Mouse (Mus musculus) kidney, postnatal 0 days (tissue): ENCODE results near the gene Suz12. TPM values are rescaled to one million over a fixed set of nuclear protein-coding genes. Genes with fewer than 3 reads are reported as not detected.
"Not testable (repeated sequence)": the region's sequence is repeated elsewhere in the genome, so short reads cannot be mapped to it uniquely, and the experiment has no call there.

Experiments
- ATAC-seq: fragments of 200-750 bp; cut with Nextera tagmentation; replicated peaks from 2 replicates; pipeline ENCODE4 v1.8.0; 2017; ENCODE audit warnings: low read depth, moderate number of reproducible peaks, moderate TSS enrichment, moderate library complexity; ENCODE audit not compliant: low FRiP score
- DNase-seq: peaks from one replicate; pipeline ENCODE4 v3.0.0-alpha.2; 2016; ENCODE audit warnings: low spot score
- H3K27ac ChIP-seq: fragments of 300-500 bp; sonication (generic); 2 replicates; pipeline ENCODE4 v1.5.1; 2014; ENCODE audit warnings: mild to moderate bottlenecking
- H3K27me3 ChIP-seq: fragments of 300-500 bp; sonication (generic); 2 replicates; pipeline ENCODE4 v1.6.1; 2014; ENCODE audit warnings: low read length, mixed read lengths; ENCODE audit not compliant: insufficient read depth
- H3K36me3 ChIP-seq: fragments of 300-500 bp; sonication (generic); 2 replicates; pipeline ENCODE4 v1.6.1; 2014; ENCODE audit warnings: low read length, mixed read lengths; ENCODE audit not compliant: insufficient read depth
- H3K4me1 ChIP-seq: fragments of 300-500 bp; sonication (generic); replicated peaks from 2 replicates; pipeline ENCODE4 v1.6.1; 2014; ENCODE audit warnings: antibody characterized with exemption, low read length, mixed read lengths; ENCODE audit not compliant: insufficient read depth
- H3K4me2 ChIP-seq: fragments of 300-500 bp; sonication (generic); 2 replicates; pipeline ENCODE4 v1.6.1; 2014; ENCODE audit warnings: mild to moderate bottlenecking, low read length, moderate library complexity, mixed read lengths
- H3K4me3 ChIP-seq: fragments of 300-500 bp; sonication (generic); replicated peaks from 2 replicates; pipeline ENCODE4 v1.5.1; 2014; ENCODE audit warnings: low read depth, low read length
- H3K9ac ChIP-seq: fragments of 300-500 bp; sonication (generic); 2 replicates; pipeline ENCODE4 v1.6.1; 2014; ENCODE audit warnings: low read depth, low read length
- H3K9me3 ChIP-seq: fragments of 300-500 bp; sonication (generic); replicated peaks from 2 replicates; pipeline ENCODE4 v1.6.1; 2016; ENCODE audit warnings: low read length, inconsistent platforms, mixed read lengths
- CTCF ChIP-seq: IDR thresholded peaks from 2 replicates; pipeline ENCODE4 v1.5.1; 2016; ENCODE audit warnings: antibody characterized with exemption, low read depth, mild to moderate bottlenecking, moderate library complexity
- WGBS: fragments of 180-500 bp; shearing (Covaris S2); extraction: QIAGEN DNeasy Blood & Tissue Kit; methylation state at CpG from one replicate; pipeline ENCODE4 v1.1.7; 2014; 5-methylcytosine and 5-hydroxymethylcytosine counted together
- polyA plus RNA-seq: library from polyadenylated mRNA; unstranded; fragments of >200 nt; fragmentation: Nextera tagmentation; extraction: Ambion mirVana; gene quantifications from 2 replicates; pipeline ENCODE4 v1.2.1, GENCODE M21; 2015

Suz12 gene
- polyA plus RNA-seq, 1 experiment from 2014 or later, result 14.5 TPM

DNA sequence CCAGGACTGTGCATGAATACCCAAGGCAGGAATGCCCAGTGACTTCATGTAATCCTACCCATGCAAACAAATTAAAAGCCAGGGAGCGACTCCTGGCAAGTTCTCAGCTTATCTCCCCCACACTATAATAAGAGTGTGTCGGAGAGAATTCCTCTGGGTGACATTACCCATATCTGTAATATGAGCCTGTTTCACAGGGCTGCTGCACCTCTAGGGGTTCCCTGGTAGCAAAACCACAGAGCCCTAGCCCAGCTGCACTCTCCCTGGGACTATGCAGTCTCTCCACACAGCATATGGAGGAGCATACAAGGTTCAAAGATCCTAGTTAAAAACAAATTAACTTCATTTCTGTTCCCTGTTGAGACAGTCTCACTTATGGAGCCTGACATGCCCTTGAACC, 57.2 kb downstream of the Suz12 start:
- TF ChIP-seq CTCF, result no peak

DNA sequence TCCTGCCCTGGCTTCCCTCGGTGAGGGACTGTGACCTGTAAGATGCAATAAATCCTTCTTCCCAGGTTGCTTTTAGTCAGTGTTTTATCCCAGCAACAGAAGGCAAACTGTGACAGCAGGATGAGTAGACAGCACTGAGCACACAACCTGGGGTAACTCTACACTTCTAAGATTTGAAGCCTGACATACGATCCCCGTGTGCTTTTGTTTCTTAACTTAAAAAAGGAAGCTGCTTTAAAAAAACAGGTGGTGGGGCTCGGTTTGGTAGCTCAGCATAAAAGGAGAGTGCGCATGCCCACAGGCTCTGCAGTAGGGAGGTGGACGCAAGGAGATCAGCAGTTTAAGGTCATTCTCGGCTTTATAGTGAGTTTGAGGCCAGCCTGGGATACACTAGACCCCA, 59.5 kb downstream of the Suz12 start:
- Histone ChIP-seq H3K27ac (no peak overlapping the region), H3K36me3 (peaks cover 21% of the 10 kb centered on the region), H3K4me3 (no peak overlapping the region), H3K9me3 (no peaks in the 10 kb centered on the region), H3K4me2 (no peak overlapping the region), H3K9ac (no peak overlapping the region), H3K4me1 (0 out of 2 replicates have a peak, but pooled peaks cover 3% of the 10 kb centered on the region), H3K27me3 (no peaks in the 10 kb centered on the region)
- 32% methylated on average over 7 of the region's 7 CpGs for WGBS
- DNase-seq (peak; percentile 65), ATAC-seq (no peak)
- TF ChIP-seq CTCF, result no peak

More for the DNA sequence above, 57.2 kb downstream of the Suz12 start:
- H3K9ac ChIP-seq, result no peak overlapping the region
- no peaks in the 10 kb centered on the region for H3K9me3 ChIP-seq
- no peak overlapping the region for H3K4me3 ChIP-seq
- peak; percentile 63 for DNase-seq
- no peak; the same call in 1 of the 2 replicates for ATAC-seq
- no peaks in the 10 kb centered on the region for H3K27me3 ChIP-seq
- H3K36me3 ChIP-seq, result peaks cover 10% of the 10 kb centered on the region; the same call in 1 of the 2 replicates
- H3K27ac ChIP-seq, result no peak overlapping the region
- 0 out of 2 replicates have a peak, but pooled peaks cover 3% of the 10 kb centered on the region for H3K4me1 ChIP-seq
- H3K4me2 ChIP-seq, result no peak overlapping the region
- WGBS, result 20% methylated on average over 2 of the region's 2 CpGs

DNA sequence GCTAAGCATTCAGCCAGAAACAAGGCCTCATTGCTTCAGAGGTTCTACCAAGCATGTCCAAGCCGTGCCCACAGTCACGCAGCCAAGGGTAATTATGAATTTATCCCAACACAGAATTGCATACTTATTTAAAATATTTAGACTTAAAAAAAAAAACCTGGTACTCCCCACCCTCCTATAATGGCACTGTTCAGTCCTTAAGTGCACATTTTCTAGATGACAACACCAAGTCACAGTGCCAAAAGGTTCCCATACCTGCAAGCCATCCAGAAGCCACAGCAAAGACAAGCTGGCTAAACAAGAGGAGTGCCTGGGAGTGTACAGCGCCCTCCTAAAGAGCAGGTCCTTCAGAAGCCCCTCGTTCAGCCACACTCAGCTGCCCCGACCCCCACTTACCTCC, 60.3 kb downstream of the Suz12 start:
- ATAC-seq (no peak), DNase-seq (peak; percentile 12)
- Histone ChIP-seq H3K27me3 (no peaks in the 10 kb centered on the region), H3K9me3 (no peaks in the 10 kb centered on the region), H3K9ac (no peak overlapping the region), H3K27ac (peak overlapping the region; percentile 60; the same call in 1 of the 2 replicates), H3K4me1 (0 out of 2 replicates have a peak, but pooled peaks cover 3% of the 10 kb centered on the region), H3K4me3 (no peak overlapping the region), H3K4me2 (no peak overlapping the region), H3K36me3 (peaks cover 28% of the 10 kb centered on the region)
- TF ChIP-seq CTCF, result no peak
- 61% methylated on average over 5 of the region's 5 CpGs for WGBS

DNA sequence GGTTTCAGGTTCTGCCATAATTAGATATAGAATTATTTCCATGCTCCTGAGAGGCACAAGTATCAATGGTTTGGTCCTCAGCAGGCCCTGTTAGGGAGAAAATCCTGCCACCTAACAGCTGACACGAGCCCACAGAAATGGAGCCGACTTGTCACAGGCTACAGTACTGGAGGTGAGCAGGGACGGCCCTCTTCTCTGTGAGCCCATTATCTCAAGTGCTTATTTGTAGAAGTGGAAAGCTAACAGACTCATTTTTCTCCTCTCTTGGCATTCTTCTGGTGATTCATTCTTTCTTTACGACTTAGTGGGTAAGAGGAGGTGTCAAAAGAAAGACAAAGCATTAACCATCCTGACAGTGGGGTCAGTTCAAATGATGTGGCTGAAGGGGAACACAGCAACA, 61.8 kb downstream of the Suz12 start:
- no peak overlapping the region for H3K4me3 ChIP-seq
- no peaks in the 10 kb centered on the region for H3K9me3 ChIP-seq
- 66% methylated on average over 4 of the region's 4 CpGs for WGBS
- H3K36me3 ChIP-seq, result peaks cover 30% of the 10 kb centered on the region
- H3K27ac ChIP-seq, result no peak overlapping the region
- H3K9ac ChIP-seq, result no peak overlapping the region
- H3K4me1 ChIP-seq, result 0 out of 2 replicates have a peak, but pooled peaks cover 3% of the 10 kb centered on the region
- no peak for TF ChIP-seq CTCF
- no peak for DNase-seq
- H3K27me3 ChIP-seq, result no peaks in the 10 kb centered on the region
- ATAC-seq, result no peak
- H3K4me2 ChIP-seq, result no peak overlapping the region

DNA sequence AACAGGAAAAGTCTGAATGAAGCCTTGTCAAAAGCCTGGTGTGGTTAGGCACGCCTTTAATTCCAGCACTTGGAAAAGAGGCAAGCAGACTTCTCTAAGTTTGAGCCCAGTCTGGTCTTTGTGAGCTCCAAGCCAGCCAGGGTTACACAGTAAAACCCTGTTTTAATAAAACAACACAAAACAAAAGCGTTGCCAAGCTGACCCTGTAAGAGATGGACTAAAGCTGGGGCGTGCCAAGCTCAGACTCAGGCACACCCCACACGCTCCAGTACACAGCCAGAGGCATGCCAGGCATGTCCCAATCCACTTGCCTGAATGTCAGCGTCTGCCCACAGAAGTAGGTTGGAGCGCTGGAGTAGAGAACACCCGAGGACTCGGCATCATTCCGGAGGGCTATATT, 63.2 kb downstream of the Suz12 start:
- H3K27ac ChIP-seq, result no peak overlapping the region
- ATAC-seq (no peak), DNase-seq (no peak)
- peaks cover 32% of the 10 kb centered on the region for H3K36me3 ChIP-seq
- H3K4me3 ChIP-seq, result no peak overlapping the region
- no peak overlapping the region for H3K9ac ChIP-seq
- H3K9me3 ChIP-seq, result no peaks in the 10 kb centered on the region
- TF ChIP-seq CTCF, result no peak
- 75% methylated on average over 9 of the region's 9 CpGs for WGBS
- no peak overlapping the region for H3K4me2 ChIP-seq
- H3K27me3 ChIP-seq, result no peaks in the 10 kb centered on the region
- 0 out of 2 replicates have a peak, but pooled peaks cover 3% of the 10 kb centered on the region for H3K4me1 ChIP-seq

DNA sequence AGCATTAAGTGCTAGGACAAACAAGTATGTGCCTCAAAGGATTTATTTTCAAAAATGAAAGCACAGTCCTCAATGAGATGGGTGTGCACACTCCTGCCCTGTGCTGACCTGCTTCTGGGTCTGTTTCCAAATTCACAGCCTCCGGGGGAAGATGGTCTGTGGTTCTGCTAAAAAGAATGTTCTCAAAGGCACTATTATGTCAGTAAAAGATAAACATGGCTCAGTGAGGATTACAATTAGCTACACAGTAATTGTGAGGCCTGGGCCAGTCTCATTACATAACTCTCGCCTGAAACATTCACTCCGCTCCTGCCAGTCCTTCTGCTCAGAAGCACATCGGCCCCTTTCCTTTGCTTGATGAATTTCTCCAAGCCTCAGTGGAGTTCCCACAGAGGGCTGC, 69.3 kb downstream of the Suz12 start:
- Histone ChIP-seq H3K36me3 (peaks cover 19% of the 10 kb centered on the region), H3K9ac (no peak overlapping the region), H3K27me3 (no peaks in the 10 kb centered on the region), H3K4me3 (no peak overlapping the region), H3K4me2 (no peak overlapping the region), H3K27ac (no peak overlapping the region), H3K9me3 (no peaks in the 10 kb centered on the region), H3K4me1 (no peaks in the 10 kb centered on the region)
- WGBS, result 72% methylated on average over 4 of the region's 4 CpGs
- ATAC-seq (no peak), DNase-seq (peak; percentile 17)
- no peak for TF ChIP-seq CTCF

DNA sequence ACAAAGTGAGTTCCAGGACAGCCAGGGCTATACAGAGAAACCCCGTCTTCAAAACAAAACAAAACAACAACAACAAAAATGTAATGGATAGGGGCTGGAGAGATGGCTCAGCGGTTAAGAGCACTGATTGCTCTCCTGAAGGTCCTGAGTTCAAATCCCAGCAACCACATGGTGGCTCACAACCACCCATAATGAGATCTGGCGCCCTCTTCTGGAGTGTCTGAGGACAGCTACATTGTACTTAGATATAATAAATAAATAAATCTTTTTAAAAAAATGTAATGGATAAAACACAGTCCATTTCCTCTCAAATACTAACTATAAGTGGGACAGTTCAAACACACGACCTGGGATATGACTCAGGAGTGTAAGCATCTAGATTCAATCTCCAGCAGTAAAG, 73.5 kb downstream of the Suz12 start:
- not testable (repeated sequence) for H3K27ac ChIP-seq, H3K36me3 ChIP-seq, DNase-seq, H3K4me2 ChIP-seq, ATAC-seq, H3K9me3 ChIP-seq, H3K4me3 ChIP-seq, H3K27me3 ChIP-seq, H3K4me1 ChIP-seq, H3K9ac ChIP-seq
- 86% methylated on average over 4 of the region's 4 CpGs for WGBS
- peak; percentile 33 for TF ChIP-seq CTCF
